9 mouse cellular contexts compared by ENCODE assay signal in the genomic region with DNA sequence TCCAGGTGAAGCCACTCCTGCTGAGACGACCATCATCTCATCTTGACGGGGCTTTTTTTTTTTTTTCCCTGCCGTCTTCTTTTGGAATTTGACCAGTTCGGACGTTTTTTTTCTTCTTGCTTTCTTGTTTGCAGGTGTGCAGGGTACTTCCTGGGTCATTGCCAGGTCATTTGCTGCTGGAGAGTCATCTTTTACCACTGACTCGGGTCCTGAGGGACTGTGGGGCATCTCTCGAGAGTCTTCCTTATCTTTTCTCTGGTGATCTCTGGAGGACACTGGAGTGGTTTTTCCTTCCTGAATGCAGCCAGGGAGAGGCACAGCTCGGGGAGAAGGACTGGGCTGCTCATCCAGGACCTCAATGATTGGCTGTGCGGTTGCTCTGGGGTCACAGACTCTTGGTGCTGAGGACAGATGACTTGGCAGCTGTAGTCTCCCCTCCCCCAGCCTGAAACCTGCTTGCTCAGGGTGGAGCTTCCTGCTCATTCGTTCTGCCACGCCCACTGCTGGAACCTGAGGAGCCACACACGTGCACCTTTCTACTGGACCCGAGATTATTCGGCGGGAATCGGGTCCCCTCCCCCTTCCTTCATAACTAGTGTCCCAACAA. TPM values are rescaled to one million over a fixed set of nuclear protein-coding genes. Genes with fewer than 3 reads are reported as not detected.
DNase-seq lines count a peak whose midpoint lies in the region; ATAC-seq and TF ChIP-seq lines count a peak whose summit lies in the region.
"Not testable (repeated sequence)": the region's sequence is repeated elsewhere in the genome, so short reads cannot be mapped to it uniquely, and the experiment has no call there.
"Had no signal": no experiment of that assay in that cellular context is flagged by ENCODE, and none has a peak within 500 bp of the region (broad histone marks: within the 10 kb centered on the region; RNA-seq: fewer than 3 reads in every experiment).

No protein-coding gene starts in this region.

- dilution Hi-C loops in CH12.LX (cut with MboI; ENCODE audit: extremely low pct_ligation_motif_present, extremely low pct_unique_long_range_greater_than_20kb, low sequenced_read_pairs) = not testable (repeated sequence)

- peaks cover 16 to 69% of the 10 kb centered on the region in 2 experiments for H3K4me1 ChIP-seq in CH12.LX (ENCODE audit: control insufficient read depth in 1 of 2, insufficient read depth in 2 of 2)
- H3K4me1 ChIP-seq in embryonic facial prominence, embryonic 10.5 days = peaks cover 12% of the 10 kb centered on the region
- not testable (repeated sequence) for H3K4me1 ChIP-seq in heart, embryonic 11.5 days (ENCODE audit: control insufficient read depth, insufficient read depth, low read length); neural tube, embryonic 11.5 days (ENCODE audit: control insufficient read depth, insufficient read depth, low read length)
- peaks cover 18% of the 10 kb centered on the region for H3K4me1 ChIP-seq in liver, postnatal 0 days (ENCODE audit: insufficient read depth)

- H3K36me3 ChIP-seq in CH12.LX (replicated peaks in 1 of 2; ENCODE audit: control insufficient read depth in 1 of 2, insufficient read depth in 1 of 2, low read length in 1 of 2); embryonic facial prominence, embryonic 10.5 days (replicated peaks); heart, embryonic 11.5 days (ENCODE audit: control insufficient read depth, insufficient read depth, low read length); liver, postnatal 0 days (replicated peaks; ENCODE audit: insufficient read depth, low read length); neural tube, embryonic 11.5 days (ENCODE audit: control insufficient read depth, insufficient read depth, low read length): not testable (repeated sequence)

- TF ChIP-seq CTCF in CH12.LX (conservative IDR thresholded peaks at IDR 0.05 in 1 of 2, IDR thresholded peaks at IDR 0.05 in 1 of 2; ENCODE audit: low read depth in 2 of 2, low read length in 2 of 2); liver, postnatal 0 days (IDR thresholded peaks at IDR 0.05; ENCODE audit: low read depth): not testable (repeated sequence)

- peak overlapping the region; percentile 56; the same call in 1 of the 2 replicates for H3K27ac ChIP-seq in CH12.LX (ENCODE audit: insufficient read depth, low read depth)
- not testable (repeated sequence) for H3K27ac ChIP-seq in embryonic facial prominence, embryonic 10.5 days (replicated peaks); heart, embryonic 11.5 days (ENCODE audit: low read depth, low read length); liver, postnatal 0 days (ENCODE audit: low read depth); neural tube, embryonic 11.5 days (ENCODE audit: low read depth, low read length)

- not testable (repeated sequence) for H3K9me3 ChIP-seq in CH12.LX (replicated peaks; ENCODE audit: low read length); embryonic facial prominence, embryonic 10.5 days; heart, embryonic 11.5 days (replicated peaks; ENCODE audit: control insufficient read depth, low read length); liver, postnatal 0 days (ENCODE audit: low read length); neural tube, embryonic 11.5 days (ENCODE audit: control insufficient read depth, low read length)

- 17% methylated on average over 11 of the region's 16 CpGs for WGBS in embryonic facial prominence, embryonic 10.5 days
- WGBS in heart, embryonic 11.5 days (ENCODE audit: insufficient replicate concordance) = 13% methylated on average over 10 of the region's 16 CpGs
- 20% methylated on average over 9 of the region's 16 CpGs for WGBS in liver, postnatal 0 days (ENCODE audit: insufficient replicate concordance)
- 32% methylated on average over 9 of the region's 16 CpGs for WGBS in neural tube, embryonic 11.5 days

- in situ Hi-C loops in CH12.LX (cut with MboI; ENCODE audit: low pct_ligation_motif_present, low pct_unique_long_range_greater_than_20kb, low sequenced_read_pairs) = not testable (repeated sequence)

- TF ChIP-seq POLR2A in CH12.LX (IDR thresholded peaks at IDR 0.05; ENCODE audit: low read depth, low read length) = peak; percentile 34

- not testable (repeated sequence) for H3K27me3 ChIP-seq in CH12.LX (replicated peaks); heart, embryonic 11.5 days (ENCODE audit: control insufficient read depth, insufficient read depth, low read length); liver, postnatal 0 days (ENCODE audit: insufficient read depth, low read length); neural tube, embryonic 11.5 days (ENCODE audit: control insufficient read depth, insufficient read depth, low read length)
- 0 out of 2 replicates have a peak, but pooled peaks cover 12% of the 10 kb centered on the region for H3K27me3 ChIP-seq in embryonic facial prominence, embryonic 10.5 days (replicated peaks; ENCODE audit: low read depth, poor library complexity, severe bottlenecking)

- not testable (repeated sequence) for TF ChIP-seq RAD21 in CH12.LX (IDR thresholded peaks at IDR 0.05; ENCODE audit: low read depth, low read length)

- H3K79me2 ChIP-seq in CH12.LX (replicated peaks; ENCODE audit: control insufficient read depth, extremely low read depth, insufficient read depth, poor library complexity, severe bottlenecking) = not testable (repeated sequence)

- ATAC-seq in heart, embryonic 11.5 days (replicated peaks; ENCODE audit: insufficient number of reproducible peaks, low FRiP score, low TSS enrichment) = 0 out of 2 replicates have a peak, but pooled peaks have one; percentile 55
- peak; percentile 57 for ATAC-seq in liver, postnatal 0 days
- not testable (repeated sequence) for ATAC-seq in neural tube, embryonic 11.5 days (ENCODE audit: insufficient read depth, low FRiP score, low TSS enrichment)

- H3K4me3 ChIP-seq in CH12.LX (replicated peaks in 1 of 3; ENCODE audit: low read depth in 2 of 3, low read length in 2 of 3, poor library complexity in 1 of 3) = peak overlapping the region in 2 of 3 experiments; percentile 20 to 44
- peak overlapping the region; percentile 36 for H3K4me3 ChIP-seq in embryonic facial prominence, embryonic 10.5 days
- peak overlapping the region; percentile 5; the same call in 1 of the 2 replicates for H3K4me3 ChIP-seq in heart, embryonic 11.5 days (ENCODE audit: low read depth, low read length)
- H3K4me3 ChIP-seq in liver, postnatal 0 days (ENCODE audit: low read depth, low read length); neural tube, embryonic 11.5 days (ENCODE audit: low read depth, low read length): not testable (repeated sequence)

- peak overlapping the region; percentile 93 for H3K4me2 ChIP-seq in CH12.LX (ENCODE audit: insufficient read depth, low read depth, poor library complexity, severe bottlenecking)
- peak overlapping the region; percentile 57 for H3K4me2 ChIP-seq in heart, embryonic 11.5 days
- peak overlapping the region; percentile 52 for H3K4me2 ChIP-seq in liver, postnatal 0 days (ENCODE audit: low read depth, low read length)
- H3K4me2 ChIP-seq in neural tube, embryonic 11.5 days (ENCODE audit: low read depth) = not testable (repeated sequence)

- TF ChIP-seq EP300 in CH12.LX (IDR thresholded peaks at IDR 0.05; ENCODE audit: low read length); liver, postnatal 0 days (IDR thresholded peaks at IDR 0.05; ENCODE audit: low read depth): not testable (repeated sequence)

- peak; percentile 79 for DNase-seq in CH12.LX (ENCODE audit: extremely low read depth)
- peak; percentile 46 for DNase-seq in embryonic facial prominence, embryonic 10.5 days (ENCODE audit: low spot score)
- DNase-seq in induced T-regulatory cell, adult 2 months (ENCODE audit: low read depth) = peak; percentile 79
- DNase-seq in kidney, postnatal 25 days = peak; percentile 70 to 88
- not testable (repeated sequence) for DNase-seq in liver, postnatal 0 days
- DNase-seq in neural tube, embryonic 11.5 days (ENCODE audit: low spot score) = peak; percentile 38
- DNase-seq in thymus, postnatal 0 days (ENCODE audit: low spot score) = peak; percentile 76

- peak overlapping the region; percentile 35; the same call in 1 of the 2 replicates for H3K9ac ChIP-seq in CH12.LX (ENCODE audit: insufficient read depth, low read depth)
- not testable (repeated sequence) for H3K9ac ChIP-seq in heart, embryonic 11.5 days (ENCODE audit: low read depth, low read length); liver, postnatal 0 days (replicated peaks); neural tube, embryonic 11.5 days (ENCODE audit: low read length)

RNA-seq across cellular contexts. Expression of gene Nyap1, which starts 20.7 kb away (rescaled TPM):
- total RNA-seq in CH12.LX (2012; rRNA removed) (0.67 and 1.4 TPM in 2 replicates), CH12.LX (2014; rRNA removed) (0.28 and 0.34 TPM in 2 replicates)
- 0.35 and 0.43 TPM in 2 replicates for polyA plus RNA-seq in CH12.LX (2012; ENCODE audit: insufficient read length, low read depth)
- 3.0 and 3.6 TPM in 2 replicates for polyA plus RNA-seq in embryonic facial prominence, embryonic 10.5 days (2016; fragmentation: Nextera tagmentation; extraction: Ambion mirVana)
- polyA plus RNA-seq in heart, embryonic 11.5 days (2014; fragmentation: Nextera tagmentation; extraction: Ambion mirVana) = 0.47 and 1.0 TPM in 2 replicates
- polyA plus RNA-seq in liver, postnatal 0 days (2015; fragmentation: Nextera tagmentation; extraction: Ambion mirVana) = 0.11 and 0.18 TPM in 2 replicates
- polyA plus RNA-seq in neural tube, embryonic 11.5 days (2014; fragmentation: Nextera tagmentation; extraction: Ambion mirVana) = 3.8 and 4.4 TPM in 2 replicates
- 7.2 and 8.8 TPM in 2 replicates for polyA plus RNA-seq in thymus, postnatal 0 days (2015; fragmentation: Nextera tagmentation; extraction: Ambion mirVana)
- total RNA-seq: granulocyte monocyte progenitor cell, adult 5-6 weeks had no signal

RNA-seq across cellular contexts. Expression of gene Tsc22d4, which starts 24.9 kb away (rescaled TPM):
- 32.0 and 39.9 TPM in 2 replicates for total RNA-seq in CH12.LX (2012; rRNA removed)
- 26.4 and 28.2 TPM in 2 replicates for total RNA-seq in CH12.LX (2014; rRNA removed)
- 91.2 and 103 TPM in 2 replicates for polyA plus RNA-seq in CH12.LX (2012; ENCODE audit: insufficient read length, low read depth)
- polyA plus RNA-seq in embryonic facial prominence, embryonic 10.5 days (2016; fragmentation: Nextera tagmentation; extraction: Ambion mirVana) = 89.8 and 94.3 TPM in 2 replicates
- polyA plus RNA-seq in heart, embryonic 11.5 days (2014; fragmentation: Nextera tagmentation; extraction: Ambion mirVana) = 139 and 147 TPM in 2 replicates
- polyA plus RNA-seq in liver, postnatal 0 days (2015; fragmentation: Nextera tagmentation; extraction: Ambion mirVana) = 65.3 and 65.9 TPM in 2 replicates
- 73.9 and 75.6 TPM in 2 replicates for polyA plus RNA-seq in neural tube, embryonic 11.5 days (2014; fragmentation: Nextera tagmentation; extraction: Ambion mirVana)
- 353 and 419 TPM in 2 replicates for polyA plus RNA-seq in thymus, postnatal 0 days (2015; fragmentation: Nextera tagmentation; extraction: Ambion mirVana)

RNA-seq across cellular contexts. Expression of gene Agfg2, which starts 36.1 kb away (rescaled TPM):
- total RNA-seq in CH12.LX (2012; rRNA removed) (8.7 and 10.0 TPM in 2 replicates), CH12.LX (2014; rRNA removed) (11.5 and 13.4 TPM in 2 replicates)
- polyA plus RNA-seq in CH12.LX (2012; ENCODE audit: insufficient read length, low read depth) = 16.7 and 16.8 TPM in 2 replicates
- 21.3 and 23.0 TPM in 2 replicates for polyA plus RNA-seq in embryonic facial prominence, embryonic 10.5 days (2016; fragmentation: Nextera tagmentation; extraction: Ambion mirVana)
- 19.9 TPM in 2 replicates for polyA plus RNA-seq in heart, embryonic 11.5 days (2014; fragmentation: Nextera tagmentation; extraction: Ambion mirVana)
- polyA plus RNA-seq in liver, postnatal 0 days (2015; fragmentation: Nextera tagmentation; extraction: Ambion mirVana) = 29.5 and 34.1 TPM in 2 replicates
- 13.6 and 14.6 TPM in 2 replicates for polyA plus RNA-seq in neural tube, embryonic 11.5 days (2014; fragmentation: Nextera tagmentation; extraction: Ambion mirVana)
- 109 and 142 TPM in 2 replicates for polyA plus RNA-seq in thymus, postnatal 0 days (2015; fragmentation: Nextera tagmentation; extraction: Ambion mirVana)

RNA-seq across cellular contexts. Expression of gene Ppp1r35, which starts 58.0 kb away (rescaled TPM):
- total RNA-seq in CH12.LX (2012; rRNA removed) (31.6 and 34.6 TPM in 2 replicates), CH12.LX (2014; rRNA removed) (11.8 and 17.3 TPM in 2 replicates)
- polyA plus RNA-seq in CH12.LX (2012; ENCODE audit: insufficient read length, low read depth) = 23.3 and 24.1 TPM in 2 replicates
- 47.9 and 49.1 TPM in 2 replicates for polyA plus RNA-seq in embryonic facial prominence, embryonic 10.5 days (2016; fragmentation: Nextera tagmentation; extraction: Ambion mirVana)
- polyA plus RNA-seq in heart, embryonic 11.5 days (2014; fragmentation: Nextera tagmentation; extraction: Ambion mirVana) = 29.9 and 35.3 TPM in 2 replicates
- 13.4 and 18.1 TPM in 2 replicates for polyA plus RNA-seq in liver, postnatal 0 days (2015; fragmentation: Nextera tagmentation; extraction: Ambion mirVana)
- 71.1 and 71.2 TPM in 2 replicates for polyA plus RNA-seq in neural tube, embryonic 11.5 days (2014; fragmentation: Nextera tagmentation; extraction: Ambion mirVana)
- 69.4 and 69.6 TPM in 2 replicates for polyA plus RNA-seq in thymus, postnatal 0 days (2015; fragmentation: Nextera tagmentation; extraction: Ambion mirVana)
